Mouse (Mus musculus) lung, postnatal 0 days (tissue): ENCODE results near the gene Mad1l1. TPM values are rescaled to one million over a fixed set of nuclear protein-coding genes. Genes with fewer than 3 reads are reported as not detected.

Experiments
- ATAC-seq: fragments of 200-750 bp; cut with Nextera tagmentation; 2 replicates; pipeline ENCODE4 v1.8.0; 2017; ENCODE audit warnings: moderate library complexity
- DNase-seq: peaks from one replicate; pipeline ENCODE4 v3.0.0-alpha.2; 2016; ENCODE audit warnings: low spot score
- H3K27ac ChIP-seq: fragments of 300-500 bp; sonication (generic); 2 replicates; pipeline ENCODE4 v1.5.1; 2014; ENCODE audit warnings: antibody characterized with exemption, mild to moderate bottlenecking, low read length, mixed read lengths
- H3K27me3 ChIP-seq: fragments of 300-500 bp; sonication (generic); replicated peaks from 2 replicates; pipeline ENCODE4 v1.6.1; 2014; ENCODE audit warnings: low read length, mixed read lengths; ENCODE audit not compliant: insufficient read depth
- H3K36me3 ChIP-seq: fragments of 300-500 bp; sonication (generic); 2 replicates; pipeline ENCODE4 v1.6.1; 2014; ENCODE audit warnings: low read length, mixed read lengths; ENCODE audit not compliant: insufficient read depth
- H3K4me1 ChIP-seq: fragments of 300-500 bp; sonication (generic); 2 replicates; pipeline ENCODE4 v1.6.1; 2014; ENCODE audit warnings: antibody characterized with exemption, low read depth, low read length, mixed read lengths; ENCODE audit not compliant: insufficient read depth
- H3K4me2 ChIP-seq: fragments of 300-500 bp; sonication (generic); replicated peaks from 2 replicates; pipeline ENCODE4 v1.6.1; 2014; ENCODE audit warnings: low read depth, mild to moderate bottlenecking, low read length, moderate library complexity, mixed read lengths
- H3K4me3 ChIP-seq: fragments of 300-500 bp; sonication (generic); 2 replicates; pipeline ENCODE4 v1.5.1; 2014; ENCODE audit warnings: low read depth, low read length
- H3K9ac ChIP-seq: fragments of 300-500 bp; sonication (generic); replicated peaks from 2 replicates; pipeline ENCODE4 v1.6.1; 2014; ENCODE audit warnings: low read depth, mild to moderate bottlenecking
- H3K9me3 ChIP-seq: fragments of 300-500 bp; sonication (generic); 2 replicates; pipeline ENCODE4 v1.6.1; 2016; ENCODE audit warnings: low read length, mixed read lengths
- CTCF ChIP-seq: IDR thresholded peaks from 2 replicates; pipeline ENCODE4 v1.5.1; 2016; ENCODE audit warnings: antibody characterized with exemption, mild to moderate bottlenecking
- EP300 ChIP-seq: IDR thresholded peaks from 2 replicates; pipeline ENCODE4 v1.6.1; 2016; ENCODE audit warnings: antibody characterized with exemption, mild to moderate bottlenecking, control low read depth
- WGBS: fragments of 180-500 bp; shearing (Covaris S2); extraction: QIAGEN DNeasy Blood & Tissue Kit; methylation state at CpG from one replicate; pipeline ENCODE4 v1.1.7; 2014; 5-methylcytosine and 5-hydroxymethylcytosine counted together
- polyA plus RNA-seq: library from polyadenylated mRNA; unstranded; fragments of >200 nt; fragmentation: Nextera tagmentation; extraction: Ambion mirVana; gene quantifications from 2 replicates; pipeline ENCODE4 v1.2.1, GENCODE M21; 2015

Gene Mad1l1
- polyA plus RNA-seq, 1 experiment from 2014 or later, result 18.4 TPM

DNA sequence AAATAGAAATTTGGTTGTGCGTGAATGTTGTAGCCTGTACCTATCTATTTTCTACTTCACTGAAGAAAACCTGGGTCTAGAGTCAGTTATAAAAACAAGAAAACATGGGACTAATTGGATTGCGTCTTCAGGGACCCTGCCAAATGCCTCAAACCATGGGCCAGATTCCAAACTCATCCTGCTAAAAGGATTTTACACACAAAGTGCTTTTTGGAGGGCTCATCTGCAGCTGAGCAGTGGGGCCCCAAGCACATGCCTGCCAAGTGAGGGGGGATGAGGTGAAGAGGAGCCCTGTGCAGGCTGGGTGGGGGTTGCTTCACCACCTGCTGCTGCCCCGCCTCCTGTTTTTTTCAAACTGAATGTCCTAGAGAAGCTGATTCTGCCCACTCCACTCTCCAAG is 199.4 kb downstream of the Mad1l1 start:
- Histone ChIP-seq H3K27me3 (no peaks in the 10 kb centered on the region), H3K9ac (no peak overlapping the region), H3K4me1 (0 out of 2 replicates have a peak, but pooled peaks cover 3% of the 10 kb centered on the region), H3K4me2 (no peak overlapping the region), H3K4me3 (no peak overlapping the region), H3K36me3 (no peaks in the 10 kb centered on the region), H3K27ac (no peak overlapping the region), H3K9me3 (no peaks in the 10 kb centered on the region)
- TF ChIP-seq CTCF (no peak), EP300 (no peak)
- DNase-seq (no peak), ATAC-seq (no peak)
- 87% methylated on average over 3 of the region's 3 CpGs for WGBS

DNA sequence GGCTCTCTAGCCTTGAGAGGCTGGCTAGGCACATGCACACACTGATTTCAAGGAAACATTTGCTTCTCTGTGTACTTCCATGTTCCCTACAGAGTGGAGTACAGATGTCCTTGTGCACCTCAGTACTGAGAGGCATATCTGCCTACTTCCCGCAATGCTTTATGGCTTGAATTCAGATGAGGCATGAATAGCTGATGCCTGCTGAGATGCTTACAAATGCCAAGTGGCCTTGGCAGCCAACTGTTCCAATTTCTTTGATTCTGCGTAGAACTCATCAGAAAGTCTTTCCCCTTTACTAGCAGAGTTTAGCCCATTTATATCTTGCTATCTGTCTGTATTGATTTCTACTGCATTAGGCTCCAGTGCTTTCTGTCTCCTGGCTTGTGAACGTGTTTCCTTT is 202.4 kb downstream of the Mad1l1 start:
- 91% methylated on average over 3 of the region's 3 CpGs for WGBS

DNA sequence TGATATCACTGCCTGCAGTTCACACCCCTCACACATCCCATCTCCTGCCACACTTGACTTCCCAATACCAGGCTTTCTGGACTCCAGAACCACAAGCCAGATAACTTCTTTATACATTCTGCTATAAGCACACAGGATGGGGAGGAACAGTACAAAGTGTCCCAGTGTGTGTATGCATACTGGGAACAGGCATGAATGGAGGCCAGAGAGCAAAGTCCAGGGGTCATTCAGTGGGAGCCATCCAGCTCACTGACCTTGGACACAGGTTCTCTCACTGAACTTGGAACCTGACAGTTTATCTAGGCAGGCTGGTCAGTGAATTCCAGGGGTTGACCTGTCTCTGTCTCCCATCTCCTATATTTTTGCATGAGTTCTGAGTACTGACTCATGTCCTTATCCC is 203.4 kb downstream of the Mad1l1 start:
- ATAC-seq, result no peak
- DNase-seq, result no peak
- H3K4me3 ChIP-seq, result no peak overlapping the region
- no peak overlapping the region for H3K4me2 ChIP-seq
- H3K9me3 ChIP-seq, result no peaks in the 10 kb centered on the region
- H3K27me3 ChIP-seq, result no peaks in the 10 kb centered on the region
- TF ChIP-seq EP300 (no peak), CTCF (no peak)
- H3K27ac ChIP-seq, result no peak overlapping the region
- no peaks in the 10 kb centered on the region for H3K36me3 ChIP-seq
- H3K4me1 ChIP-seq, result peaks cover 16% of the 10 kb centered on the region
- no peak overlapping the region for H3K9ac ChIP-seq

More for the DNA sequence above, 202.4 kb downstream of the Mad1l1 start:
- Histone ChIP-seq H3K4me3 (no peak overlapping the region), H3K4me2 (no peak overlapping the region), H3K36me3 (no peaks in the 10 kb centered on the region), H3K4me1 (peaks cover 19% of the 10 kb centered on the region), H3K27ac (no peak overlapping the region), H3K9me3 (no peaks in the 10 kb centered on the region), H3K9ac (no peak overlapping the region), H3K27me3 (no peaks in the 10 kb centered on the region)
- ATAC-seq (no peak), DNase-seq (no peak)
- TF ChIP-seq CTCF, result no peak

DNA sequence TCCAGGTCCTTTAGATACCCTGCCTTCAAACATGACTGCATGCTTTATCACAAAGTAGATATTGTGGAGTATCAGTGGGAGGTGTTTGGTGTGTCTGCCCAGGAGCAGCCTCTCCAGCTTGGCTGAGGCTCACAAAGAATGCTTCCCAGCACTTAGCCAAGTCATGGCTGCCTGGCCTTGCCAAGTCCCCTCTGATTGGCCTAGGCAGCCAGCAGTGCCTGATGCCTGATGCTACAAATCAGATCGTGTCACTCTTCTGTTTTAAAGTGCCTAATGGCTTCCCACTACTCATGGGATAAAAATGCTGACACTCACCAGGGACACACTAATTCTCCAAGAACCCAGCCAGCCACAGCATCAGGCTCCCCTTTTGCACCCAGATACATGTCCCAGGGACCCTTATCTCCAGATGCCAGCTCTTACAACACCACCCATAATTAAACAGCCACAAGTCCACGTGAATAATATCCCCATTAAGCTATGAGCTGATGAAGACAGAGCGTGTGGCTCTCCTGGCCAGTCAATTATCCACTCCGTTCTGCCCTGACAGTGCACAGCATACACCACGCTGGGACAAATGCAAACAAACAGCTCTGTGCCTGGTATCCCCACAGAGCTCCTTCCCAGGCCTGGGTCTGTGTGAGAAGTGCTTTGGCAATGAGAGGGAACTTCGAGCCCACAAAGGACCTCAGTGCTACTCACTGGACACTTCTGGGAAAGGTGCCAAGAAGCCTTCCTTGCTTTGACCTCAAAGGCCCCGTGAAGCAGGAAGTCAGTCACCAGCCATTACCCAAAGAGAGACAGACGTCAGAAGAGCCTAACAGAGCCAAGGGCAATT is 205.7 kb downstream of the Mad1l1 start:
- H3K9ac ChIP-seq, result no peak overlapping the region
- H3K36me3 ChIP-seq, result no peaks in the 10 kb centered on the region
- TF ChIP-seq EP300, result no peak
- no peak for TF ChIP-seq CTCF
- H3K4me1 ChIP-seq, result peaks cover 16% of the 10 kb centered on the region
- H3K27me3 ChIP-seq, result no peaks in the 10 kb centered on the region
- peak; percentile 95 for DNase-seq
- peak overlapping the region; percentile 10; the same call in 1 of the 2 replicates for H3K27ac ChIP-seq
- H3K4me3 ChIP-seq, result no peak overlapping the region
- H3K4me2 ChIP-seq, result no peak overlapping the region
- no peaks in the 10 kb centered on the region for H3K9me3 ChIP-seq
- ATAC-seq, result peak; percentile 85
- WGBS, result 13% methylated on average over 8 of the region's 8 CpGs

- DNase-seq (no peak), ATAC-seq (no peak)
- Histone ChIP-seq H3K4me3 (no peak overlapping the region), H3K4me2 (no peak overlapping the region), H3K27ac (no peak overlapping the region), H3K27me3 (no peaks in the 10 kb centered on the region), H3K9me3 (no peaks in the 10 kb centered on the region), H3K36me3 (no peaks in the 10 kb centered on the region), H3K9ac (no peak overlapping the region), H3K4me1 (peaks cover 16% of the 10 kb centered on the region)
- TF ChIP-seq EP300 (no peak), CTCF (peak; percentile 31)
- WGBS, result 77% methylated on average over 3 of the region's 3 CpGs
Observed at GRCm38 (mm10) chr5:140114512-140115060, 206.8 kb downstream of the Mad1l1 start.

- no peak overlapping the region for H3K27ac ChIP-seq
- no peak for TF ChIP-seq CTCF
- TF ChIP-seq EP300, result no peak
- WGBS, result 91% methylated on average over 2 of the region's 2 CpGs
Observed at GRCm38 (mm10) chr5:140113281-140113680, 208.1 kb downstream of the Mad1l1 start.

More at GRCm38 (mm10) chr5:140113281-140113680, 208.1 kb downstream of the Mad1l1 start:
- DNase-seq (no peak), ATAC-seq (no peak)
- no peak overlapping the region for H3K9ac ChIP-seq
- no peaks in the 10 kb centered on the region for H3K27me3 ChIP-seq
- H3K4me3 ChIP-seq, result no peak overlapping the region
- peaks cover 16% of the 10 kb centered on the region for H3K4me1 ChIP-seq
- no peaks in the 10 kb centered on the region for H3K36me3 ChIP-seq
- no peaks in the 10 kb centered on the region for H3K9me3 ChIP-seq
- no peak overlapping the region for H3K4me2 ChIP-seq
